Mouse (Mus musculus) spleen, postnatal 36 days (tissue): Measurements from ENCODE around the gene Maip1.
A peak's percentile ranks its signal among the peaks of the same experiment; 100 is the strongest.

Experiments
- DNase-seq, 2 experiments: peaks; one replicate each; pipeline ENCODE4 v3.0.0; 2022; ENCODE audit warnings: low spot score in 2 of 2, mixed read lengths in 1 of 2

Maip1 gene

DNA sequence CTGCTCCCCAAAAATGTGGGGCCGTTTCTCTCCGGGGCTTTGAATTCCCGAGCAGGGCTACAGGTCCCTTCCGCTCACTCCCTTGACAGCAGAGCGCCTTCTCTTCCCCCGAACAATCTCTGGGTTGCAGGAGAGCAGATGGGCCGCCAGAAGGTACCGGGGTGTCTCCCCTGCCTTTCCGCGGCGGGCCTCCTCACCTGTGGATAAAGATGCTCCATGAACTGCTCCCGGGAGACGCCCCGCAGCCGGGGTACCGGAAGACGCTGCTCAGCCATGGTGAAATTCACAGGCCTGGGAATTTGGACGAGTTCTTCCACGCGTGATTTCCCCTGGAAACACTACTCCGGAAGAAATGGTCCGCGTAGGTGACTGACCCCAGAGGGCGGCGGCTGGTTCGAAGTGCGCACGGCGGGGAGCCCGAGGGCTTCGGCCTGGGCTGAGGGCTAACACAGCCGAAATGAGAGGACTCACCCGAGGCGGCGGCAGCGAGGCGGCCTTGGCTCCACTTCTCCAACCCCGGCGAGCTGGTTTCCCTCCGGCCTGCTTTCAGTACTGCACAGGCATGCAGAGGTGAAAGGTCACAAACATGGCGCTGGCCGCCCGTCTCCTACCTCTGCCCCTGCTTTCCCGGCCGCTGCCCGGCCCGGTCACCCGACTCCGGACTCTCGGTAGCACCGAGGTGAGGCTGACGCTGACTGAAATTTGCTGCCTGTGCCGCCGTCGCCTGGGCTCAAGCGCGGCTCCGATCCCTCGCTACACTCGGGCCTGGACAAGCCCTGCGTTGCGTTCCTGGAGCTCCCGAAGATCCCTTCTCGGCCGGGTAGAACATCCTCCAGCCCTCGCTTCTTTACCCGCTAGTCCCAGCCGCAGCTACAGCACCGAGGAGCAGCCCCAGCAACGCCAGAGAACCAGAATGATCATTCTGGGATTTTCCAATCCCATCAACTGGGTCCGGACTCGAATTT is at the start of gene Maip1, which contains the start of gene Tyw5:
Gene Maip1 (plus strand): TSS at position 142 of the 965 bp plus-strand sequence.
Gene Tyw5 (minus strand): TSS at position 915 of the 965 bp plus-strand sequence.
- peak; percentile 64 to 70 for DNase-seq

DNA sequence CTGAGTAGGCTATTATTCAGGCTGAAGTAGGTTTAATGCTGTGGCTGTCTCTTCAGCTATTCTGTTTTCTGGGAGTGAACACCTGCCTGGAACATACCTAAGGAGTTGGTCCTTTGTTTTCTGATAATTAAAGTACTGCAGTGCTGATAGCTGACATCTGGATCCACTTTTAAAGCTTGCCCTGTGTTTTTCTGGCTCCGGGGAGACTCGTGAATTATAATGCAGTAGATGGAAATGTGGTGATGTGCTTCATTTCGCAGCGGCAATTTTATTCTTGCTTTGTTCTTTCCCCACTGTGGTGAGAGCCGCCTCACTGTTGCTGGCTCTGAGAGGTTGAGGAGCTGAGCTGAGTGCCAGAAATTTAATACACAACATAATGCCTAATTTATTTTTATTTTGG is 47.6 kb upstream of the Maip1 start:
- no peak for DNase-seq

DNA sequence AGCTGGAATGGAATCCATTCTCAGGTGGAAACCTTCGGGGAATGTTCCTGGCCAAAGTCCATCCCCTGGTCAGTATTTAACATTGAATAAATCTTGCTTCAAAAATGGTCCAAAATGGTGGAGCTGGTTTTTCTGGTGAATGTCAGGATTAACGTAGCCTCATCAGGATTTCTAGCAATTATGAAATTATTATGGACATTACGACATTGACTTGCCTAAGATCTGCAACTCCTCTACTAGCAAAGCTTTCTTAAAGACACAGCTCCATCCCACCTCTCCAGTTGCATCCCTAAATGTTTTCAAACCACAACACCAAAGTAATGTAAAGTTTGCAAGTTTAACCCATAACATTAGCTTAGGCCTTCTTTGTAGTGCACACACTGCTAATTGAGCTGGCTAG is 38.7 kb upstream of the Maip1 start:
- no peak for DNase-seq

DNA sequence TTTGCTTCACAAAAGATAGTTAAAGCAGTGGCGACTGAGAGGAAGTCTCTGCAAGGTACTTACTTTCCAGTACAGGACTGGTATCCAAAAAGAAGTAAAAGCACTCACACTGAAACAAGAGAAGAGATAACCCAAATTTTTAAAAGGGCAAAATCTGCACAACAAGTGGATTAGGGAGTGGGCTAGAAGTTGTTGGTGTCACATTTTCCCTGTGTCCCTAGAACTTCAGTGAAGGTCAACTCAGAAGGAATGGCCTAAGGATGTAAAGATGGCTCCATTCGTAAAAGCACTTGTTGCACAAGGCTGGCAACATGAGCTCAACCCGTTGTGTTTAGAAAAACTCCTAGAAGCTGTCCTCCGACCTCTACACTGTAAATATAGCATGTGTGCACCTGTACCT is 37.0 kb upstream of the Maip1 start:
- no peak for DNase-seq

DNA sequence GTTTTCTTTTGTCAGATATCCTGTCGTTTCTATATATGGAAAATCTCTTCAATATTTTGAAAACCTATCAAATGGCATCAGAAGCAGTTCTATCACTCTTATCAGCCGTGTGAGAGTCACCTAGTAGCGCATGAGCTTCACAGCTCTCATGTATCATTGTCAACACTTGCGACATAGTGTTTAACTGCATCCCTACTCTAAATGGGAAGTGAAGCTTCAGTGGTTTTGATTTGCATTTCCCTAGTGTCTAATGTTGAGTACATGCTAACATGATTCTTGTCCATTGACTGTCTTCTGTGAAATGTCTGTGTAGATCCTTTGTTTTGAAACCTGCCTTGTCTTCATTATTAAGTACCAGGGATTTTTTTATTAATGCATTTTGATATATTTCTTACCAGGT is 35.7 kb upstream of the Maip1 start:
- no peak for DNase-seq

DNA sequence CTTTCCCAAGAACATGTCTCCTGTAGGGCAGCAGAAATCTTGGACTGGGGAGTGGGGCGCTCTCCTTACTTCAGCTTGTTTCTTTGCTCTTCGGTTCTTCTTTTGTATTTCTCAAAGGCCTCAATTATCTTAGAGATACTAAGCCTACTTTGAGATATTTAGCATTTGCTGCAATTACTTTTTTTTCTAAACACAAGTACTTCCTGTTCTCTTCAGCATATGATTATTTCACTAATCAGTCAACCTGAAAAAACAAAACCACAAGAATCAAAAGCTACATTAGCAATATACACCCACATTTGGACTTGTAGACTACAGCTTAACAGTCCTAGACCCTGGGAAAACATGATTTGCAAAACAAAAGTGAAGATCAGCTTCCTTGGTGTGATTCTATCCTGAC is 30.9 kb upstream of the Maip1 start:
- no peak for DNase-seq

DNA sequence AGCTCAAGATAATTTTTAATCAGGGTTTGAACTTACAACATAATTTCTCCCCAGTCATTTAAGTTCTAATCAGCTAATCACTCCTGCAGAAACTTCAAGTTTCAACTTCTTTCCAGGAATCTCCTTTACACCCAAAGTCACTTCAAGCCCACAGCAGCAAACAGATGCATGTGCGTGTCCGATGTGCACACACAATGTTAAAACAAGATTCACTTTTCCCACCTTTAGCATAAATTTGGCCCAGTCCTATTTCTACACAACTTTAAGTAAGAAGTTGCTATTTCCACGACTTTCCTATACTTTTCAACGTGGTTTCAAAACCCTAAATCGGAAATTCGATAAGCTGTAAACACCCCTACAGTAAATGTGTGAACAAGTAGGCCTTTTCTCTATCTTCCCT is 29.3 kb upstream of the Maip1 start:
- no peak for DNase-seq

DNA sequence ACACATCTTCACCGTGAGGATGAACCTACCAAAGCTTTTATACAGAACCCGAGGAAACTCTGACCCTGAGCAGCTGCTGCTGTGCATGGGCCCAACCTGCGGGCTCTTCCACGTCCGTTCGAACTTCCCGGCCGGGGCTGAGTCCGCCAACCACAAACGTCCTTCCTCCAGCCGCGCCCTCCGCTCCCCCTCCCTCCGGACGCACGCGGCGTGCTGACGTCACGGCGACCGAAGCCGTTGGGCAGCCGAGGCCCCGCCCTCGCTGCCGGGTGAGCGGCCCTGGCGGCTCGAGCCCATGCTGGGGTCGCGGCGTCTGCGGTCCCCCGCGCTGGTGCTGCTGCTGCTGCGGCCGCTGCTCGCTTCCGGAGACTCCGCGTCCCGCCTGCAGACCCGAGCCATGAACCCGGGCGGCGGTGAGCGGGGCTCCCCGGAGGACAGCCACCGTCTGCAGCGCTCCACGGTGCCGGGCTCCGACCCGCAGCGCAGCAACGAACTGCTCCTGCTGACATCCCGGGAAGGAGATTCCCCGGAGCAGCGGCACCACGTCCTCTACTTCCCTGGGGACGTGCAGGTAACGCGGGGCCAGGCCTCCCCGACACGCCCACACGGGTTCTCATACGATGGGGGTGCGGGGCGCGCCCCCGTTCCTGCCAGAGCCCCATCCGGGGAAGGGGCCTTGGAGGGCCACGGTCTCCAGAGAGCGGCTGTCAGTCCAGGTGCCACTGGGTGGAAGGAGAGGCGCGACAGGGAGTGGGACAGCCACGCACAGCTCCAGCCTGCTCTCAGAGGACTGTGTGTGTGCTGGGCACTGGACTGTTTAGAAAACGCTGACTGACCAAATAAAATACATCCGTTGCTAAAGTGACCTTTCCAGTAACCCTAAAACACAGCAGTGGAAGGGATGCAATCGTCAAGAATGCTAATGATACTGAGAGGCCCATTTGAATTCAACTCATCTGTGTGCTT is 28.5 kb upstream of the Maip1 start, which contains the start of gene 1700066M21Rik:
Gene 1700066M21Rik (plus strand): TSS at position 245 of the 966 bp plus-strand sequence.
- DNase-seq: peak; percentile 94

DNA sequence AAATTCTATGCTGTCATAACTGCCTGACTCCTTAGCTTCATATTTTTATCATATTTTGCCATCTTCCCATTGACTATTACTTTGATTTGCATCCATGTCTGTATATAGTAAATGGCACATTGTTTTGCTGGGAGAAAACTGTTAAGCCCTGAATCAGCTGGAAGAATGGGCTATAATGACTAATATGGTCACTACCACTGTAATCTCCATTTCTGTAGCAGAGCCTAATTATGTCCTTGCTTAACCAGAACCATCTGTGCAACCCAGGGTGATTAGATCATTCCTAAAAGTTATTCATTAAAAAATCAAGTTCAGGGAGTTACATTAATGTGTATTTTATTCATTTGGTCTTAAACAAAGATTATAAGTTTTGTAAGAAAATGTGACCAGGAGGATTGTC is 19.6 kb upstream of the Maip1 start:
- no peak for DNase-seq

DNA sequence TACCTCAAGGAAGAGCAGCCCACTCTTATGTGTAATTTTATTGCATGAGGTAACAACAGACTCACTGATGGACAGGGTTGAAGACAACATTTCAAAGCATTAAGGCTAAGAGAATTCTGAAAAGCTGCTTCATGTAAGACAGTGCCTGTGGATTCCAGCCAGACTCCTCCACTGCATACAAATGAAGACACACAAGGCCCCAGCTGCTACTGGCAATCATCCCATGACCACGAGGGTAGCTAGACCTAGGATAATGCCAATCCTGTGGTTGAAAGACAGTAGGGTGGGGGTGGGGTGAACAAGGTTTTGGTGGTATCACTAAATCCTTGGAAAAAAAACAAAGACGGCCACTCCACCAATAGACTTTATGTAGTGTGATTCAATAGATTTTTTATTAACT is 18.3 kb upstream of the Maip1 start:
- DNase-seq: no peak

DNA sequence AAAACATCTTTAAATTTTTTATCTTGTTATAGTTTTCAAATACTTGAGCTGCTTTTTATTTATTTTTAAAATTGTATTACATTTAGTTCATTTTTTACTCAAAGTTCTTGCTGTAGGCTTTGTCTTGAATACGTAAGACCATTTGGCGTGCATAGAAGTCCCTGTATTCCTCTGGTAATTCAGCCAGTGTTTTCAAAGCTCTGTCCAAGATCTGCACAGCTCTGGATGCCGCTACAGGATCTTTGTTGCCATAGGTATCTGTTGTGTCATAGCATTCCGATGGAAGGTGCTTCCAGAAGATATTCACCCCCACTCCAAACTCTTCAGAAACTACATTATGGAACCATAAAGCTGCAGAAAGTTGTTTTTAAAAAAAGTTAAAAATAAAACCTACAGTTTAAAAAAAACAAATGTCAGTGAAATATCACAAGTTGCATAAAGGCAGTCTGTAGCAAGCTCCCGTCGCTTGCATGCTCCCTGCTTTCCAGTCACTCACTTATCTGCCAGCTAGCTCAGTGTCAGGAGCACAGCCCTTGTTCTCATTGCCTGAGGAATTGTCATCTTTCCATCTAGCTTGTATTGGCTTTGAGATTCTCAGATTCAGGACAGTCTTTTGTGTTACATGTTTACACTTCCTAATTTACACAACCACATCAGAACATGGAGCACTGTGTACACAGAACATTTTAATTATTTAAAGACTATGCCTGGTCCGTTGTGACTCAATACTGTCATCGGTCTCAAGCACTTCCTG is 17.5 kb upstream of the Maip1 start:
- DNase-seq: no peak

DNA sequence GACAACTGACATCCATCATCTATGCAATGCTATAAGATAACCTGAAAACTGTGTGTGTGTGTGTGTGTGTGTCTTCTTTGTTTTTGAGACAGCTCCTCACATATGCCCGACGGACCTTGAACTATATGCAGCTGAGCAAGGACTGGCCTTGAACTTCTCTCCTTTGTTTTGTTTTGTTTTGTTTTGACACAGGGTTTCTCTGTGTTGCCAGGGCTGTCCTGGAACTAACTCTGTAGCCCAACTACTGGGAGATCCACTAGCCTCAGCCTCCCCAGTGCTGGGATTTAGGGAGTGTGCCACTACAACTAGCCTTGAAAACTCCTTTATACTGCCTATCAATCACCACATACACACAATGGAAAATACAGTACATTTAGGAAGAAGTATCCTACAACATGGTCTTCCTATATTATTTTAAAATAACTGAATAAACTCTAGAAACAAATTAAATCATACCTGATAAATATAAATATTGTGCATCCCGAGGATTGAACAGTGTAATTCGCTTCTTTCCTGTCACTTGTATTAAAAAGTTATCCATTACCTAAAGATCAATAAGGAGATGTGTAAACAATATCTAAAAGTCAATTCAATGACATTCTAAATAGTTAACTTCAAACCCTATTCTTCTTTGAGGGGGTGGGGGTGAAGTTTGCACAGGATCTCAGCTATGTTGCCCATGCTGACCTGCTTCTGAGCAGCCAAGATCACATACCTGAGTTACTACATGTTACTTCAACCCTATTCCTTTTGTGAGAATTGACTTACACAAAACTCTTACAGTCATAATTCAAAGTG is 14.9 kb upstream of the Maip1 start:
- DNase-seq: no peak

DNA sequence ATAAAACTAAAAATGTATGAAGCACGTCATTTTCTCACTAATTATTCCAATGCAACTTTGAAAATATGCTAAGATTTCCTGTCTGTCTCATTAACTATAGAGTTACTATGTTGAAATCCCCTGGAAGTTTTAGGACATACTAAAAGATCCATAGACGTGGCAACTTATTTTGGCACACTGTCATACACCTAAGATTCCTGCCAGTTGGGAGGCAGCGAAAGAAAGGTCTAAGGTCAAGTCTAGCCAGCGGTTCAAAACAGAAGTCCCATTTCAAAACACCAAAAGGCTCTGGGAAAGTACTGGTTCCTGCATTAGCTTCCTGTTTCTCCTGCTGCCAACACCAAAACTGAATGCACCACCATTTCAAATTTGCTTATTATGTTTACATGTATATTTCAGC is 13.7 kb upstream of the Maip1 start:
- DNase-seq: no peak

DNA sequence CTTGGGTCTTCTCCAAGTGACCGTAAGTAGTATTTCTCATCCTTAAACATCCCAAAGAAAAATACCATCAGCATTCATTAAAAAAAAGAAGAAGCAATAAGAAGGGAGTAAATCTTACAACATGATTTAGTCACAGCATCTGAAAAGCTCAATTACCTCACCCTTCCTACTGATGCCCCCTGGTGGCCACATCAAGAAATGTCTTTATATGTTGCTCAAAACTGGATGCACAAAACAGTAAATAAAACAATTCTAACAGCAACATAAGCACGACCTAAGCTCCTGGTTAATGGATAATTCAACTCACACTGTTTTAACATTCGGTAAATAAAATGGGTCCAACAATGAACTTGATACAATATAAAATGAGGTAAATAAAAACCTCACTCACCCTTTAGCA is 12.1 kb upstream of the Maip1 start:
- peak; percentile 17 to 51 for DNase-seq

DNA sequence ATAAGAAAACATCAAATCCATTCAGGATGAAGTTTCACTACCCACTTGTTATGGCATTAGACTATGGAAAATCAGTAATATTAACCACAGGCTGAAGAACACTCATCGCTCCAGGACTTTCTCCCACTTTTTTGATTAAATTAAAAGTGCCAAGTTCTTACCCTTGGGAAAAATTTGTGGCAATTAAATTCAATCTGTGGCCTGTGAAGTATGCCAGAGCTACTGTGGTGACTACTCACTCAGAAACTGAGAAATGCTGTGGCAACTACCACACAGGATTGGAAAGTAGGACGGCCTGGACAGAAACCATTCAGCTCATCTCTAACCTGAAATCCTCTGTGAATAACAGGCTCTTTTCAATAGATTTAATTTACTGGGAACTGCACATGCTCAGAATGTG is 5.8 kb upstream of the Maip1 start:
- no peak for DNase-seq

DNA sequence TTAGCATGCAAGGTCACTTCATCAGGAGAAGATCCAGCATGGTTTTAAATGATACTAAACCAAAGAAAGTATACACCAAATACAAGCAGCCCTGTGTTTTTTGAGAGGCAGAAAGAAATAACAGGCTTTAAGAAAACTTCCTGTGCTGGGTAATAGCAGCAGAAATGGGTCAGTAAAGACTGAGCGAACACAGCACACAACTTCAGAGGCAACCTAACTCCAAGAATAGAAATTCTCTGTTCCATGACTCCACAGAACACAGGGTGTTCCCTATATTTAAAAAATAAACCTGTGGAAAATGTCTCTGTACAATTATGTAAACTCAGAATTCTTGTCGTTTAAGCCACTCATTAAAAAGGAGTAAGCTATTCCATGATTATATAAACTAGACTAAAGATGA is 5.3 kb upstream of the Maip1 start:
- no peak for DNase-seq

DNA sequence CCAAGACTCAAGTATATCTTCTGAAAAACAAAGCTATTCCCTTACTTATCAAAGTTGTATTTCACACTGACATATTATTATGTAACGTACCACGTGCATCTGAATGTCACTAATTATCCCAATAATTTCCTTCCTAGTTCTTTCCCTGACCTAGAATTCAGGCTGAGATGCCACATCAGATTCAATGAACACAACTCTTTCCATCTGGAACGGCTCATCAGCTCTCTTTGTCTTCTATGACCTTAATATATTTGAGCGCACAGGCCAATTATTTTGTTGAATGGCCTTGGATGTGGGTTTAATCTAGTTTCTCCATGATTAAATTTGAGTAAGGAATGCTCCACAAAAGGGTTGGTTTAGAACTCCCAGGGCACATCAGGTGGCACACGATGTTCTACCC is 4.0 kb upstream of the Maip1 start:
- DNase-seq: no peak

DNA sequence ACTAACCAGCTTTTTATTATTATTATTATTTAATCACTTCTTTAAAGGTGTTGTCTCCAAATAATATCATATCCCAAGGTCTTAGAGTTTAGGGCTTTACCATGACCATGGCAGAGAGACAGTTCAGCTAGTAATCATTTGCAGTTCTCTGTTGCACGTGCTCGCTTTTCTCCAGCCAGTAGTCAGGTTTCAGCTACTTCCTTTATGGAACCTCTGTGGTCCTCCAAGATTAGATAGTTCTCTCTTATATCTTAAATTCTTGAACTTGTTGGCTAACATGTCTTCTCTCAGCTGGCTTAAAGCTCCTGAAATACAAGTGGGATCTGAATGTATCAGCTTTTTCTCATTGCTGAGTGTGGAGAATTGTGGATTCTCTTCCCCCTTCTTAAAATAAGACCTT is 2.9 kb downstream of the Maip1 start:
- DNase-seq: no peak

DNA sequence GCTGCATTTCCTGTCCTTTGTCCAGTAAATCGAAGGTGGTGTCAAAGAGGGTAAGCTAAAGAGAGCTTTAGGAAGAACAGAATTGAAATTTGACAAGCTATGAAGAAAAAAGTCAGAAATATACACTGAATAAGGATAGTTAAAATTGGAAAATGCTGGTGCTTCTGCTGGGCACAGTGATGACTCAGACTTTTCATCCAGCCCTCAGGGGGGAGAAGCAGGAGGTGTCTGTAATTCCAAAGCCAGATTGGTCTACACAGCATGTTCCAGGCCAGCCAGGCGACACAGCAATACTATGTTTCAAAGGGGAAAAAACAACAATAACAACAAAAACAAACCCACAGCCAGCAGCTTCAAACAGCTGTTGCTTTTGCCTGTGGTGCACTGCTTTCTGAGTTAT is 7.3 kb downstream of the Maip1 start:
- no peak for DNase-seq

DNA sequence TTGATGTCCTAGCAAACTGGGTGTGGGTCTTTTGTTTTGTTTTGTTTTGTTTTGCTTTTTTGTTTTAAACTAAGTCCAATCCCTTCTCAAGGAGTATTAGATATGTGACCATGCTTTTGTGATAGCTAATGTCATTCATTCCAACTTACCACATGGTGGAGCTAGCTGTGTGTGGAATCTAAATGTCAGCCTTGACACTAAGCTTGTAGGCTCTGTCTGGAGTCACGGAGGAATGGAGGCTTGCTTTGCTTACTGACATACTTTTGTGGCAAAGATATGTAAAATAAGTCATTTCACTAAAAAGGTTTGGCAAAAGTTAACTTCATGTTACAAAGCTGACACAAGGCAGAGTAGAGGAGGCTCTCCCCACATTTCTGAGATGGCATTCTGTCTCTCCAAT is 17.6 kb downstream of the Maip1 start:
- DNase-seq: no peak
